Mouse (Mus musculus) T-cell, adult 2 months (primary cell): ENCODE measurements around the gene Olfr168.
"Not testable (repeated sequence)": the region's sequence is repeated elsewhere in the genome, so short reads cannot be mapped to it uniquely, and the experiment has no call there.

Experiments
- DNase-seq: peaks from one replicate; pipeline ENCODE4 v3.0.0; 2022; ENCODE audit warnings: low spot score

The Olfr168 gene

DNA sequence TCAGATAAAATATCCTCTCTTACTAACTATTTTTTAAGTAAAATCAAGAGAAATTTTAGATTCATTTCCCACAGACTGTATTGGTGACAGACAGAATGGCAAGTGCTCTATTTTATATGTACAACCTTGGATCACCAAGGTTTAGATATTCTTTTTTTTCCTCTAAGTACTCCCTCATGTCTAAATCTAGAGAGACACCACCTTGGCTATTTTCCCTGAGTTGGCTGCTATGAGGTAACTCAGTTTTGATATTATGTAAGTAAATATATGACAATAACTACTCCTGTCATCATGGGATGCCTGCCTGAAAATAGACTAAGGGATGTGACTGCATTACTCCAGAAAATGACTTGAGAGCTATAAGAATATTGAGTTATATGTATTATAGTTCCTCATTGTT, at the start of gene Olfr168:
Gene Olfr168, minus strand, starts transcription at position 101 of the 400 bp plus-strand sequence.
- DNase-seq: no peak

DNA sequence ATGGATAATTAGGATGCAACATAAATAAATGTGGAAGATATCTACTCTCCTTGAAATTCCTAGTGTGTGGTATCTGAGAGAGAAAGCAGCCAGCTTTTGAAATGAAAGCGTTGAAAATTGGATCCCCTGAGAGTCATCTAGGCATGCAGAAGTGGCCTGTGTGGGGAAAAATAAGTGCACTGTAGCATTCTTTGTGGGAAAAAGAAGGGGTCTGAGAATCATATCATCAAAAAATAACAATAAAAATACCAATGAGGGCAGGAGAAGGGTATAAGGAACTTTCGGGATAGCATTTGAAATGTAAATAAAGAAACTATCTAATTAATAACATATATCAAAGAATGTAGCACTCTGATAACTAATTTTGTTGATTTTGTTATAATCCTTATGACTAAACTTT, 36.4 kb upstream of the Olfr168 start, which contains the start of gene Olfr169:
Gene Olfr169, minus strand, starts transcription at position 101 of the 400 bp plus-strand sequence.
- DNase-seq: not testable (repeated sequence)

DNA sequence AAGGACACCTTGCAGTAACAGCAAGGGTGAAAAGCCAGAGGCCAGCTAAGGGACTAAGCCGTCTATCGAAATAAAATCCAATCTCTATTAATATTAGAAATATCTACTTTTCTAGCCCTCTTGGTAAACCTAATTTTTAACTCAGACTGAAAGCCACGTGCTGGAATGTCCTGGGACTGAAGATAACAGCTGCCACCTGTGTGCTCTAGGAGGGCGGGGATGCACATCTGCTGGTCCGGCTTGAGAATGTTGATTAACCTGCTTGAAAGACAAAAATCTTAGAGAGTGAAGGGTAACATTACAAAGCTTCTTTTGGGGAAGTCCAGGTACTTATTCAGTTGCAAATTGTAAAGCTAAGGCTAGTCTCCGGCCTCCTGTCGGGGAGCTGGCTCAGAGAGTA, 18.1 kb upstream of the Olfr168 start:
- DNase-seq: not testable (repeated sequence)

- not testable (repeated sequence) for DNase-seq
Measured at GRCm38 (mm10) chr16:19552246-19552645, 16.9 kb upstream of the Olfr168 start.

GRCm38 (mm10) chr16:19522166-19522565, 13.2 kb downstream of the Olfr168 start, which contains the start of gene Olfr167:
Olfr167 (minus strand) TSS chr16:19522266.
- no peak for DNase-seq

- DNase-seq: no peak
Measured at GRCm38 (mm10) chr16:19483394-19483793, 52.0 kb downstream of the Olfr168 start, which contains the start of gene Olfr166. Olfr166 (plus strand) TSS chr16:19483694.
